Mouse (Mus musculus) CD4-positive naive resting alpha-beta T cell, adult 57 days (primary cell): Measurements from ENCODE around the gene Gm6176. TPM values are rescaled to one million over a fixed set of nuclear protein-coding genes. Genes with fewer than 3 reads are reported as not detected.

Source experiments
- total RNA-seq: library from RNA; stranded (reverse); gene quantifications from one replicate; pipeline ENCODE4 v1.2.4, GENCODE M21; 2023

Gene Gm6176
- total RNA-seq = not detected

DNA sequence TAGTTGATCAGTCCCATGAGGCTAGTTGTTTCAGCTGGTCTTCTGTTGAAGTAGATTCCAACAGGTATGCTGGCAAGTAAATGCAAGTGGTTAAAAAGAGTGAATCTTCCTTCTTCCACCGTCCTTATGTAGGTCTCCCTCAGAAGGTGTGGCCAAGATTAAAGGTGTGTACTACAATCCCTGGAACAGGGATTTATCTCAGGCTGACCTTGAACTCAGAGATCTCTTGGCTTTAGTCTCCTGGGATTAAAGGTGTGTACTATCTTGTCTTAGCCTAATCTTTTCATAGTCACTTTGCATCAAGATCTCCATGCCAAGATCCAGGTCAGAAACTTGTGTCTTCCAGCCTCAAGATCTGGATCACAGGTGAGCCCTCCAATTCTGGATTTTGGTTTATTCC lies at the start of gene Gm6176:
Gm6176 (minus strand) TSS at position 101 of the 400 bp plus-strand sequence.

DNA sequence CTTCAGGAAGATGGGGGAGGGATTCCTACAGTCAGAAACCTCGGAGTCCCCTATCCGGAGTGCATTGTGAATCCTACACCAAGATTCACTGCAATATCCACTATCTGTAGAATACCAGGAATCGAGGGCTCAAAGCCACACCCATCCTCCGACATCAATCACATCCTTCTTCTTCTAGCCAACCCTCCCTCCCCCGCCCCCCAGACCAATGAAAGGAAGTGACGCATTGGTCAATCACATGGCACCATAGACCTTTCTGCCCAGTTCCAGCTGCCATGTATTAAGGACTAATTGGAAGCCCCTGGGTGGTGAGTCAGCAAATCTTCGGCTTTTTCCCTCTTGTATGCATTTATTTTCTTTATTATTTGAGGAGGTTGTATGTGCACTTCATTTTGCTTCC lies 12.7 kb upstream of the Gm6176 start, which contains the start of gene Vmn1r139:
Vmn1r139 (plus strand) TSS at position 301 of the 400 bp plus-strand sequence.

DNA sequence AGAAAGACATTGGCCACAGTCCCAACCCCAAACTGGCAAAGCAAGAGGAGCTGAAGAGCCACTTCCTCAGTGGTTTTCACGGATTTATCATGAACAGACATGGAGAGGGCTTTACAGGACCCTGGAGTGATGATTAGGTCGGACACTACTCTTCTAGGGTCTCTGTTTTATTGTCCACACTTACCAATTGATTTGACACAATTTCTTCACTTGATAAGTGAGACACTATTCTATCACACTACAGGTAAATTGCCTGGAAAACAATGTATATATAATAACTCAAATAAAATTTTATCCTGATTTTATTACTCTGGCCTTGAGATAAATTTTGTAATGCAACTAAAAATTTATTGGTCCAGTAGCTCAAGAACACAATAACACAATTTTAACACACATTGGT lies 27.3 kb downstream of the Gm6176 start, which contains the start of gene Vmn1r138:
Vmn1r138 (minus strand) TSS at position 101 of the 400 bp plus-strand sequence.

Other genes with a start within 250 kb of the Gm6176 start
- not detected for gene Vmn1r135, start 224.0 kb downstream of the Gm6176 start, total RNA-seq
- gene Gm5725, start 212.0 kb downstream of the Gm6176 start, total RNA-seq = not detected
- gene Gm5891, start 135.0 kb downstream of the Gm6176 start, total RNA-seq = not detected
- gene Vmn1r137, start 61.7 kb downstream of the Gm6176 start, total RNA-seq = not detected
- gene Vmn1r138, start 27.4 kb downstream of the Gm6176 start, total RNA-seq = not detected
- not detected for gene Vmn1r139, start 12.8 kb upstream of the Gm6176 start, total RNA-seq
- gene Gm16451, start 61.9 kb upstream of the Gm6176 start, total RNA-seq = not detected
- not detected for gene Gm10666, start 78.4 kb upstream of the Gm6176 start, total RNA-seq
- gene Vmn1r142, start 107.7 kb upstream of the Gm6176 start, total RNA-seq = not detected
- not detected for gene Vmn1r143, start 133.1 kb upstream of the Gm6176 start, total RNA-seq
- gene Gm8653, start 145.0 kb upstream of the Gm6176 start, total RNA-seq = not detected
- not detected for gene Gm8453, start 173.2 kb upstream of the Gm6176 start, total RNA-seq